Mouse (Mus musculus): ENCODE results near the gene Ddx3x. TPM values are rescaled to one million over a fixed set of nuclear protein-coding genes. Genes with fewer than 3 reads are reported as not detected.

The Ddx3x gene
- polyA plus RNA-seq, 1 experiment from 2014 or later = 46.1 TPM

- Histone ChIP-seq H3K4me2 (ENCODE audit: low read depth, low read length) (no peak overlapping the region), H3K27me3 (ENCODE audit: insufficient read depth, low read length) (no peaks in the 10 kb centered on the region), H3K4me1 (ENCODE audit: insufficient read depth) (peaks cover 8% of the 10 kb centered on the region; the same call in 1 of the 2 replicates), H3K9me3 (ENCODE audit: low read length) (no peaks in the 10 kb centered on the region), H3K36me3 (replicated peaks; ENCODE audit: insufficient read depth, low read length) (0 out of 2 replicates have a peak, but pooled peaks cover under 1% of the 10 kb centered on the region), H3K4me3 (ENCODE audit: low read depth, low read length) (no peak overlapping the region), H3K9ac (replicated peaks) (no peak overlapping the region), H3K27ac (ENCODE audit: low read depth) (no peak overlapping the region)
- TF ChIP-seq EP300 (IDR thresholded peaks at IDR 0.05; ENCODE audit: low read depth) (no peak), CTCF (IDR thresholded peaks at IDR 0.05; ENCODE audit: low read depth) (no peak)
- ATAC-seq = no peak
- no peak for DNase-seq
- WGBS (ENCODE audit: insufficient replicate concordance) = 90% methylated on average over 17 of the region's 17 CpGs
Observed at GRCm38 (mm10) chrX:13278996-13279395, 1.8 kb upstream of the Ddx3x start.

GRCm38 (mm10) chrX:13280037-13280408 is 747 bp upstream of the Ddx3x start:
- Histone ChIP-seq H3K9ac (replicated peaks) (peak overlapping the region; percentile 99), H3K9me3 (ENCODE audit: low read length) (no peaks in the 10 kb centered on the region), H3K27ac (ENCODE audit: low read depth) (peak overlapping the region; percentile 97), H3K27me3 (ENCODE audit: insufficient read depth, low read length) (no peaks in the 10 kb centered on the region), H3K4me3 (ENCODE audit: low read depth, low read length) (peak overlapping the region; percentile 95), H3K4me2 (ENCODE audit: low read depth, low read length) (peak overlapping the region; percentile 74), H3K36me3 (replicated peaks; ENCODE audit: insufficient read depth, low read length) (peaks cover 10% of the 10 kb centered on the region), H3K4me1 (ENCODE audit: insufficient read depth) (peaks cover 8% of the 10 kb centered on the region; the same call in 1 of the 2 replicates)
- DNase-seq = no peak
- no peak for TF ChIP-seq EP300 (IDR thresholded peaks at IDR 0.05; ENCODE audit: low read depth)
- no peak for TF ChIP-seq CTCF (IDR thresholded peaks at IDR 0.05; ENCODE audit: low read depth)
- WGBS (ENCODE audit: insufficient replicate concordance) = 10% methylated on average over 14 of the region's 14 CpGs
- ATAC-seq = no peak

- Histone ChIP-seq H3K27ac (ENCODE audit: low read depth) (peak overlapping the region; percentile 97), H3K9me3 (ENCODE audit: low read length) (no peaks in the 10 kb centered on the region), H3K27me3 (ENCODE audit: insufficient read depth, low read length) (no peaks in the 10 kb centered on the region), H3K4me2 (ENCODE audit: low read depth, low read length) (peak overlapping the region; percentile 74), H3K4me3 (ENCODE audit: low read depth, low read length) (peak overlapping the region; percentile 95), H3K4me1 (ENCODE audit: insufficient read depth) (peaks cover 5% of the 10 kb centered on the region; the same call in 1 of the 2 replicates), H3K9ac (replicated peaks) (peak overlapping the region; percentile 99), H3K36me3 (replicated peaks; ENCODE audit: insufficient read depth, low read length) (peaks cover 15% of the 10 kb centered on the region)
- ATAC-seq (peak; percentile 65), DNase-seq (peak; percentile 83)
- 0% methylated on average over 40 of the region's 89 CpGs for WGBS (ENCODE audit: insufficient replicate concordance)
- TF ChIP-seq CTCF (IDR thresholded peaks at IDR 0.05; ENCODE audit: low read depth) (no peak), EP300 (IDR thresholded peaks at IDR 0.05; ENCODE audit: low read depth) (no peak)
Observed at GRCm38 (mm10) chrX:13281329-13282088, 739 bp downstream of the Ddx3x start.

GRCm38 (mm10) chrX:13282089-13282850 is 1.5 kb downstream of the Ddx3x start:
- TF ChIP-seq CTCF (IDR thresholded peaks at IDR 0.05; ENCODE audit: low read depth) = no peak
- no peak for TF ChIP-seq EP300 (IDR thresholded peaks at IDR 0.05; ENCODE audit: low read depth)
- ATAC-seq (no peak), DNase-seq (no peak)
- Histone ChIP-seq H3K27ac (ENCODE audit: low read depth) (peak overlapping the region; percentile 97), H3K27me3 (ENCODE audit: insufficient read depth, low read length) (no peaks in the 10 kb centered on the region), H3K4me2 (ENCODE audit: low read depth, low read length) (peak overlapping the region; percentile 74), H3K9ac (replicated peaks) (peak overlapping the region; percentile 99), H3K36me3 (replicated peaks; ENCODE audit: insufficient read depth, low read length) (peaks cover 18% of the 10 kb centered on the region), H3K4me1 (ENCODE audit: insufficient read depth) (peaks cover 5% of the 10 kb centered on the region; the same call in 1 of the 2 replicates), H3K9me3 (ENCODE audit: low read length) (no peaks in the 10 kb centered on the region), H3K4me3 (ENCODE audit: low read depth, low read length) (peak overlapping the region; percentile 95)
- 12% methylated on average over 16 of the region's 16 CpGs for WGBS (ENCODE audit: insufficient replicate concordance)

GRCm38 (mm10) chrX:13285772-13286171 is 5.0 kb downstream of the Ddx3x start:
- peaks cover 45% of the 10 kb centered on the region for H3K36me3 ChIP-seq (replicated peaks; ENCODE audit: insufficient read depth, low read length)

More at GRCm38 (mm10) chrX:13285772-13286171, 5.0 kb downstream of the Ddx3x start:
- H3K27me3 ChIP-seq (ENCODE audit: insufficient read depth, low read length) = no peaks in the 10 kb centered on the region
- H3K4me1 ChIP-seq (ENCODE audit: insufficient read depth) = no peaks in the 10 kb centered on the region
- H3K9ac ChIP-seq (replicated peaks) = no peak overlapping the region
- DNase-seq = no peak
- no peak overlapping the region for H3K4me3 ChIP-seq (ENCODE audit: low read depth, low read length)
- TF ChIP-seq EP300 (IDR thresholded peaks at IDR 0.05; ENCODE audit: low read depth) (peak; percentile 74; the same call in 1 of the 2 replicates), CTCF (IDR thresholded peaks at IDR 0.05; ENCODE audit: low read depth) (no peak)
- no peaks in the 10 kb centered on the region for H3K9me3 ChIP-seq (ENCODE audit: low read length)
- no peak overlapping the region for H3K4me2 ChIP-seq (ENCODE audit: low read depth, low read length)
- H3K27ac ChIP-seq (ENCODE audit: low read depth) = no peak overlapping the region
- ATAC-seq = no peak
- 56% methylated on average over 4 of the region's 4 CpGs for WGBS (ENCODE audit: insufficient replicate concordance)
